Mouse (Mus musculus): ENCODE measurements around the gene Nrde2. TPM values are rescaled to one million over a fixed set of nuclear protein-coding genes. Genes with fewer than 3 reads are reported as not detected.
"Not testable (repeated sequence)": the region's sequence is repeated elsewhere in the genome, so short reads cannot be mapped to it uniquely, and the experiment has no call there.

Gene Nrde2
- polyA plus RNA-seq, 1 experiment, result 7.6 TPM

DNA sequence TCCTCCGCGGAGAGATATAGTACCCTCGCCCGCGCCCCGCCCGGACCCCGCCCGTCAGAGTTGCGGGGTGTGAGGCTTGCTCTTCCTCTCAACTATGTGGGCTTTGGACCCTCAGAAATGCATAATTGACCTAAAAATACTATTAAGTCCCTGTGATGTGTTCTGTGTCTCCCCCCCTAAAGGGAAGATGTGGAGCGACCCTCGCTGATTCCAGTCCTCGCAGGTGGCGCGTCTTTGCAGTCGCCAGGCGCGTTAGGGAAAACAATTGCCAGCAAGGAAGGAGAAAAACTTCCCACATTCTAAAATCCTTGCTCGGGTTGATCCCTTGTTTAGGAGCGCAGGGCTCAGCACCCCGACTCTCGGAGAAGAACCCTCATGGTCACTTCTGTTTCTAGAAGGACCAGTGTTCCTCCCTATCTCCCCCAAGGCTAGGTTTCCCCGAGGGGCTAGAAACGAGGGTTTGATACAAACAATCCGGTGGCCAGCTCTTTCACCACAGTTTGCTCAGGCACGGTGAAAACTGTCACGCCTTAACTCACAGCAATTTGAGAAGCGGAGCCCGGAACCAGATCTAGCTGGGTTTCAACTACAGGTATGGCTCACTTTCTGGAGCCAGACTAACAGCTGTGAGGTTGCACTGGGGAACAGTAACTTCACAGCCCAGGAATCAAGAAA, 28.4 kb upstream of the Nrde2 start:
- peak; percentile 25 to 36 for DNase-seq (ENCODE audit: low read depth in 1 of 2, low spot score in 2 of 2)
- Histone ChIP-seq H3K4me1 (ENCODE audit: control insufficient read depth, insufficient read depth, insufficient read length) (peaks cover 2% of the 10 kb centered on the region; the same call in 1 of the 2 replicates), H3K27ac (ENCODE audit: insufficient read depth, low read length) (peak overlapping the region; percentile 88), H3K4me3 (ENCODE audit: extremely low read depth, insufficient read depth, insufficient read length) (peak overlapping the region; percentile 70), H3K27me3 (ENCODE audit: control insufficient read depth, insufficient read depth, low read length) (no peaks in the 10 kb centered on the region), H3K36me3 (ENCODE audit: control insufficient read depth, insufficient read depth, low read length) (no peaks in the 10 kb centered on the region)
- TF ChIP-seq CTCF (IDR thresholded peaks at IDR 0.05; ENCODE audit: extremely low read depth, insufficient read depth, insufficient read length, insufficient replicate concordance) (no peak), POLR2A (IDR thresholded peaks at IDR 0.05; ENCODE audit: low read depth, low read length) (peak; percentile 42; the same call in 1 of the 2 replicates)
- WGBS, result under 1% methylated on average over 29 of the region's 29 CpGs

DNA sequence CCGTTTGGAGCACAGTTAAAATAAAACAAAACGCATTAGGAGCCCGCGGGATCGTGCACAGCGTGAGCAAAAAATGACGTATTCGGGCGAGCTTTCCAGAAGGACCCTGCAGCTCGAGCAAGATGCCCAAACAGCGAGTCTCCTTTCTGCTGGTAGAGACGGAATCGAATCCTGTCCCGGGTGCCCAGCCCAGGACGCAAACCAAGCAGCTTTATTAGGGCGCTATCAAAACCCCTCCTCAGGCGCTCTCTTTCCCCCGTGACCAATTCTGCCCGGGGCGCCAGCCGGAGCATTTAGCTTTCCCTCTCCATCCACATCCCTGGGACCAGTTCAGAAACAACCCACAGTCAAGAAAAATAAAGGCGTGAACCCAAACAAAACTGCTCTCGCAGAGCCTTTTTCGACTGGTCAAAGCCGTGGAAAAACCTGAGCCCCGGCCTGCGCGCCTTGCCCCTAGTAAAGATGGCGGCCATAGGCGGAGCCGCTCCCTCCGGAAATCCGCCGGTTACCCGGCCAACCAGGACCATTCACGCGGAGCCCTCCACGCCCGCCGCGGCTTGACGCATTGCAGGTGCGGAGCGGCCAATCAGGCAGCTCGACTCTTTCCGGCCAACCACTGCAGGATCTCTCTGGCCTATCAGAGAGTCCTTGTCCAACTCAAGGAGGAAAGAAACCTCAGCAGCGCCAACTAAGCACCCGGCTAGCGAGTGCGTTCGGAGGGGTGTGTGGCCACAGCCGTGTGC, 27.7 kb upstream of the Nrde2 start:
- WGBS, result under 1% methylated on average over 52 of the region's 52 CpGs
- DNase-seq (ENCODE audit: low read depth in 1 of 2, low spot score in 2 of 2), result peak; percentile 97 to 99
- Histone ChIP-seq H3K27me3 (ENCODE audit: control insufficient read depth, insufficient read depth, low read length) (no peaks in the 10 kb centered on the region), H3K4me3 (ENCODE audit: extremely low read depth, insufficient read depth, insufficient read length) (peak overlapping the region; percentile 84), H3K36me3 (ENCODE audit: control insufficient read depth, insufficient read depth, low read length) (no peaks in the 10 kb centered on the region), H3K4me1 (ENCODE audit: control insufficient read depth, insufficient read depth, insufficient read length) (peaks cover 2% of the 10 kb centered on the region; the same call in 1 of the 2 replicates), H3K27ac (ENCODE audit: insufficient read depth, low read length) (peak overlapping the region; percentile 97)
- TF ChIP-seq CTCF (IDR thresholded peaks at IDR 0.05; ENCODE audit: extremely low read depth, insufficient read depth, insufficient read length, insufficient replicate concordance) (no peak), POLR2A (IDR thresholded peaks at IDR 0.05; ENCODE audit: low read depth, low read length) (peak; percentile 34; the same call in 1 of the 2 replicates)

DNA sequence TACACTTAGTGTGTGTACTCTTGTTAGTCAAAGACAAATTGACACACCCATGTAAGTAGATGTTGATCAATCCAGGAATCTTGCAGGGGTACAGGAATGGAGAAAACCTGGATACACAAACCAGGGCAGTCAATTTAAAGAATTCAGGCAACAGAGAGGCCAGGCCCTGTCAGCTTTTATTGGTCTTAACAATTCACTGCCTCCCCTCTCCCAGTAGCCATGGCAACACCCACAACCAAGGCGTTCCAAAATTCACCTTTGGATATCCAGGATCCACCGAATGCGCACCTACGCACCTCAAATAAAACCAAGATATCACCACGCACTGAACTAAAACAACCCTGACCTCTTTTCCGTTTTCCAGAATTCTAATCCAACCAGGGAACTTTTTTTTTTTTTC, 26.9 kb upstream of the Nrde2 start:
- DNase-seq (ENCODE audit: low read depth in 1 of 2, low spot score in 2 of 2), result no peak
- no peaks in the 10 kb centered on the region for H3K36me3 ChIP-seq (ENCODE audit: control insufficient read depth, insufficient read depth, low read length)
- no peaks in the 10 kb centered on the region for H3K27me3 ChIP-seq (ENCODE audit: control insufficient read depth, insufficient read depth, low read length)
- WGBS, result 39% methylated on average over 6 of the region's 6 CpGs
- no peak for TF ChIP-seq CTCF (IDR thresholded peaks at IDR 0.05; ENCODE audit: extremely low read depth, insufficient read depth, insufficient read length, insufficient replicate concordance)
- no peak for TF ChIP-seq POLR2A (IDR thresholded peaks at IDR 0.05; ENCODE audit: low read depth, low read length)
- no peak overlapping the region for H3K27ac ChIP-seq (ENCODE audit: insufficient read depth, low read length)
- H3K4me1 ChIP-seq (ENCODE audit: control insufficient read depth, insufficient read depth, insufficient read length), result peaks cover 2% of the 10 kb centered on the region; the same call in 1 of the 2 replicates
- no peak overlapping the region; the same call in 1 of the 2 replicates for H3K4me3 ChIP-seq (ENCODE audit: extremely low read depth, insufficient read depth, insufficient read length)

DNA sequence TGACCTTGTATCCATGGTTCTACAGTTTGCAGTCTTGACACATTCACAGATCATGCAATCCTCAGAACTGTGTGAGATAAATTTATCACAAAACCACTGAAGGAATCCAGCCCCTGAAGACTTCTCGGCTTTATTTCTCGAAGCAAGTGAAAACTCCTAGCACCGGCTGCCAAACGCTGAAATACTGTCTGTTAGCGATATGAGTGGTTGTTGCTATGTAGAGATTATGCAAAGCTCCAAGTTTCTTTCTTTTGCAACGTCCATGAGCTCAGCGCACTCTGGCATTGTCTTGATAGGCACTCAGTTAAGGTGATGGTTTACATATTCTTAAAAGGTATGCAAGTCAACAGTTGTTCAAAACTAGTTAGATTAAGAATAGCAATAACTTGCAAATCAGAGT, 26.4 kb upstream of the Nrde2 start:
- Histone ChIP-seq H3K27me3 (ENCODE audit: control insufficient read depth, insufficient read depth, low read length) (no peaks in the 10 kb centered on the region), H3K36me3 (ENCODE audit: control insufficient read depth, insufficient read depth, low read length) (no peaks in the 10 kb centered on the region), H3K4me1 (ENCODE audit: control insufficient read depth, insufficient read depth, insufficient read length) (peaks cover 2% of the 10 kb centered on the region; the same call in 1 of the 2 replicates), H3K27ac (ENCODE audit: insufficient read depth, low read length) (no peak overlapping the region), H3K4me3 (ENCODE audit: extremely low read depth, insufficient read depth, insufficient read length) (no peak overlapping the region)
- TF ChIP-seq CTCF (IDR thresholded peaks at IDR 0.05; ENCODE audit: extremely low read depth, insufficient read depth, insufficient read length, insufficient replicate concordance) (no peak), POLR2A (IDR thresholded peaks at IDR 0.05; ENCODE audit: low read depth, low read length) (no peak)
- 74% methylated on average over 7 of the region's 7 CpGs for WGBS
- DNase-seq (ENCODE audit: low read depth in 1 of 2, low spot score in 2 of 2), result no peak

DNA sequence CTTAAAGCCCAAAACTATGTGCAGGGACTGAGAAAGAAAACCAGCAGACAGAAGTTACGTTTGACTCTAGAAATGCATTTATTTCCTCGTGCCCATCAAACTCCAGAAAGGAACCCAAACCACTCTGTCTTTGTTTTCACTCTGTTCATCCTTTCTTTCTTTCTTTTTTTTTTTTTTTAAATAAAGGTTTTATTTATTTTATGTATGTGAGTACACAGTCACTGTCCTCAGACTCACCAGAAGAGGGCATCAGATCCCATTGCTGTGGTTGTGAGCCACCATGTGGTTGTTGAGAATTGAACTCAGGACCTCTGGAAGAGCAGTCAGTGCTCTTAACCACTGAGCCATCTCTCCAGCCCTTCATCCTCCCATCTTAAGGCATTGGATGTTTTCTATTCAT, 25.5 kb upstream of the Nrde2 start:
- H3K4me3 ChIP-seq (ENCODE audit: extremely low read depth, insufficient read depth, insufficient read length); H3K36me3 ChIP-seq (ENCODE audit: control insufficient read depth, insufficient read depth, low read length); H3K27me3 ChIP-seq (ENCODE audit: control insufficient read depth, insufficient read depth, low read length); H3K27ac ChIP-seq (ENCODE audit: insufficient read depth, low read length); H3K4me1 ChIP-seq (ENCODE audit: control insufficient read depth, insufficient read depth, insufficient read length); DNase-seq (ENCODE audit: low read depth in 1 of 2, low spot score in 2 of 2): not testable (repeated sequence)
- WGBS, result 86% methylated on average over 2 of the region's 2 CpGs

DNA sequence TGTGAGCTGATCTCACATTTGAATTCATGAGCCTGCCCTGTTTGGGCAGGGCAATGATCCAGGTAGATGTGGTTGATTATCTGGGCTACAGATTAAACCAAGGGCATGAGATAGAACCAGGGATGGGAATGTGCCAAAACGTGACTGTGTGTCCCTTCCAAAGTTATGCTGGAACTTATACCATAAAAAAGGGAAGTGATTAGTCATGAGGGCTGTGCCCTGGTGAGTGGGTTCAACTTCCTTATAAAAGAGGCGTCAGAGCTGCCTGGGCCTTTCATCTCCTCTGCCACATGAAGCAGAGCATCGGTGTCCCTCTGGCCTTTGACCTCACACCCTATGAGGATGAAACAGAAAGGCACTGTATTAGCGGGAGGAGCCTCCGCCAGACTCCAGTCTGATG, 24.5 kb upstream of the Nrde2 start:
- H3K27ac ChIP-seq (ENCODE audit: insufficient read depth, low read length), result peak overlapping the region; percentile 56
- DNase-seq (ENCODE audit: low read depth in 1 of 2, low spot score in 2 of 2), result peak; percentile 37 to 63
- no peak for TF ChIP-seq CTCF (IDR thresholded peaks at IDR 0.05; ENCODE audit: extremely low read depth, insufficient read depth, insufficient read length, insufficient replicate concordance)
- no peak for TF ChIP-seq POLR2A (IDR thresholded peaks at IDR 0.05; ENCODE audit: low read depth, low read length)

DNA sequence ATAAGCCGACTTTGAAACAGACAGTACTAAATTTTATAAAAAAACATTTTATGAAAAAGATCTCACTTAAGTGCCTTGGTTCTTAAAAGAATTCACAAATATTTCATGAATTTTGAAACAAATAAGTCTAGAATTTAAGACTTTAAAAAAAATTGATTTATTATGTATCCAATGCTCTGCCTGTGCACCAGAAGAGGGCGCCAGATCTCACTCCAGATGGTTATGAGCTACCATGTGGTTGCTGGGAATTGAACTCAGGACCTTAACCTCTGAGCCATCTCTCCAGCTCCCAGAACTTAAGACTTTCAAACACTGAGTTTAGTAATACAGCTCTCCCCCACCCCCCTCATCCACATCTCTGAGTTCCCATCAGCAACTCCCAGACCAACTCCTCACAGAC, 23.2 kb upstream of the Nrde2 start:
- TF ChIP-seq POLR2A (IDR thresholded peaks at IDR 0.05; ENCODE audit: low read depth, low read length), result no peak
- TF ChIP-seq CTCF (IDR thresholded peaks at IDR 0.05; ENCODE audit: extremely low read depth, insufficient read depth, insufficient read length, insufficient replicate concordance), result no peak
- H3K4me1 ChIP-seq (ENCODE audit: control insufficient read depth, insufficient read depth, insufficient read length), result peaks cover 2% of the 10 kb centered on the region; the same call in 1 of the 2 replicates
- no peak for DNase-seq (ENCODE audit: low read depth in 1 of 2, low spot score in 2 of 2)
- no peaks in the 10 kb centered on the region for H3K36me3 ChIP-seq (ENCODE audit: control insufficient read depth, insufficient read depth, low read length)
- H3K27me3 ChIP-seq (ENCODE audit: control insufficient read depth, insufficient read depth, low read length), result no peaks in the 10 kb centered on the region
- WGBS, result 91% methylated on average over 2 of the region's 2 CpGs
- H3K4me3 ChIP-seq (ENCODE audit: extremely low read depth, insufficient read depth, insufficient read length), result no peak overlapping the region
- no peak overlapping the region for H3K27ac ChIP-seq (ENCODE audit: insufficient read depth, low read length)

More for the DNA sequence above, 24.5 kb upstream of the Nrde2 start:
- Histone ChIP-seq H3K27me3 (ENCODE audit: control insufficient read depth, insufficient read depth, low read length) (no peaks in the 10 kb centered on the region), H3K4me1 (ENCODE audit: control insufficient read depth, insufficient read depth, insufficient read length) (peaks cover 2% of the 10 kb centered on the region; the same call in 1 of the 2 replicates), H3K4me3 (ENCODE audit: extremely low read depth, insufficient read depth, insufficient read length) (no peak overlapping the region), H3K36me3 (ENCODE audit: control insufficient read depth, insufficient read depth, low read length) (no peaks in the 10 kb centered on the region)
- 18% methylated on average over 5 of the region's 5 CpGs for WGBS
